Mouse (Mus musculus) layer of hippocampus, adult 9-10 months (tissue): Measurements from ENCODE around the gene Pipox.

ENCODE experiments used
- DNase-seq: peaks from one replicate; pipeline ENCODE4 v3.0.0; 2022; ENCODE audit warnings: low spot score

Pipox gene

DNA sequence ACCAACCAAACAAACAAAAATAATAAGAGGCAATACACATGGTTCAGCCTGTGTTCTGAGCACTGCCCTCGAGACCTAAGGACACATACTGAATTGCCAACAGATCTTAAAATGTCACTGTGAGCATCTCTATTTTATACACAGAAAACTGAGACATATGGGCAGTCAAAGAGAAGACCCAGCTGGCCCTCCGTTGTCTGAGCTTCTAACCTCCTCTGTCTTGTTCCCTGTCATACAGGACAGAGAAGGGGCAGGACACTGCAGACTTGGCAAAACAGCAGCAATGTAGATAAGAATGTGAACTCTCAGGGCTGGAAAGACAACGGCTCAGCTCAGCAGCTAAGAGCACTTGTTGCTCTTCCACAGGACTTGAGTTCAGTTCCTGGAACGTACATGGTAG lies 14.6 kb upstream of the Pipox start:
- no peak for DNase-seq

DNA sequence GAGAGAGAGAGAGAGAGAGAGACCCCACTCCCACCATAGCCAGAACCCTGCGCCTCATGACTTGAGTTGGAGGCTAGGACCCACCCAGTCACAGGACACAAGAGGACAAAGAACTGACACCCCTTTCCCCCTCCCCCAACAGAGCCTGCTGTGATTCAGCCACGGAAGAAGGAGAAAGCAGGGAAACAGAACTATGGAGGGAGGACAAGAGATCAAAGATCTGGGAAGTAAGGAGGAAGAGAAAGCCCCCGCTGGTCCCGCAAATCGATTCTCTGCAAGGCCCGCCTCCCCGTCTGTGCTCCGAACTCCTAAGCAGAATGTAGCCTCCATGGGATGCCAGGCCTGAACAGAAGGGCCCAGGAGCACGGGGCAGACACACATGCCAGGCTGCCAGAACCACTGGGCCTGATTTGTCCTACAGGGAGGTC lies 12.9 kb upstream of the Pipox start:
- no peak for DNase-seq

DNA sequence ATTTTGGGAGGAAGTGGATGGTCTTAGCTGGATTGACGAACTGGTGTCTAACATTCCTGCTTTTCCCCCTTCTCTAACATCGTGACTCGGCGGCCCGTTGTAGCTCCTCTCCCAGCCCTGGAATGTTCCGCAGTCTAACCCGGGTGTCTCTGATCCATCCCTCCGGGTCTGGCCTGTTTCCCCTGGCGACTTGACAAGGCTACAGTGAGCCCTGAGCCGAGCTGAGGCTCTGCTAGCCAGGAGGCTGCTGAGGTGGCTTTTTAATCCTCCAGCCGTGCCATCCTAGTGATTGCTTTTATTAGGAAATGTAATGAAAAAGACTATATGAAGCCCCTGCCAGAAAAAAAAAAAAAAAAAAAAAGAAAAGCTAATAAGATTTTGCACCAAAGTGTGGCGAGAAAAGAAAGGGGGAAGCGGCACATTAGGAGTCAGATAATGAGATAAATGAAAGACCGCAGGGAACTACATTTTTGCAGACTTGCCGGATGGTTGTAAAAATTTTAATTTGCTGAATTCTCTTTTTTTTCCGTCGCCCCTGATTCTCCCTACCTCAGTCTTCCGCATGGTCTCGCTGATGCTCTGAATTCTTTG lies 12.3 kb upstream of the Pipox start:
- DNase-seq: no peak

- no peak for DNase-seq
Observed at GRCm38 (mm10) chr11:77904707-77905106, 10.8 kb upstream of the Pipox start.

DNA sequence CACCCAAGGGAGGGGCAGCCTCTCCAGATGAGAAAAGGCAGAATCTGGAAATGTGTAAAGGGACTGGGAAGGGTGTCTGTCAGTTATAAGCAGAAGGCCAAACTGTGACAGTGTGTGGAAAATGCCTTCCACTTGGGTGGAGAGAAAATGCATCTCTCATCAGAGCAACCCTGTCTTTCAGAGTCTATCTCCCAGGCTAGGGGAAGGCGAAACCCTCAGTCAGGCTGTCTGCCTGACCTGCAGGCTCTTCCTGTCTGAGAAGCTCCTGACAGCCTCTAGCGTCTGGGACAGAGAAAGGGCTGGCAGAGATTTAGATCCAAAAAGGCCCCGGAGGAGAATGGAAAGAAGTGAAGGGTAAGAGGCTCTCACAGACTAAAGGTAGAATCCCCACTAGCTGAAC lies 9.9 kb upstream of the Pipox start:
- DNase-seq: no peak

GRCm38 (mm10) chr11:77901775-77902355 lies 8.0 kb upstream of the Pipox start:
- no peak for DNase-seq

DNA sequence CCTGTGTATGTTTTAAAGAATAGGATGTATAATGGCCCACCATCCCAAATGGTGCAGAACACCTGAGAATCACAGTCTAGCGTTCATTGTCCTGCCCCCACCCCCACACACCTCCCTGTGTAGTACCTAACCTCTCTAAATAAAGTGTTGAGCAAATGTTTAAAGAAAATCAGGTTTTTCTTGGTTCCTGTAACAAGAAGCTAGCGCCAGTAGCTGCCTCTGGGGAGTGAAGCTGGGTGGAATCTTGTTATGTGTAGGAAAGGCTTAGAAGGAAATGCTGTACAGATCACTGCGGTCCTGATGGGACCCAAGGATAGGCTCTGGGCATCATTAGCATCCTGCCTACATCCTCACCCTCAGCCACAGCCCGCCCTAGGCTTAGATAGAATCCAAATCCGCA lies 7.5 kb upstream of the Pipox start:
- no peak for DNase-seq

GRCm38 (mm10) chr11:77900696-77901095 lies 6.8 kb upstream of the Pipox start:
- DNase-seq: no peak

GRCm38 (mm10) chr11:77900187-77900586 lies 6.3 kb upstream of the Pipox start:
- no peak for DNase-seq

DNA sequence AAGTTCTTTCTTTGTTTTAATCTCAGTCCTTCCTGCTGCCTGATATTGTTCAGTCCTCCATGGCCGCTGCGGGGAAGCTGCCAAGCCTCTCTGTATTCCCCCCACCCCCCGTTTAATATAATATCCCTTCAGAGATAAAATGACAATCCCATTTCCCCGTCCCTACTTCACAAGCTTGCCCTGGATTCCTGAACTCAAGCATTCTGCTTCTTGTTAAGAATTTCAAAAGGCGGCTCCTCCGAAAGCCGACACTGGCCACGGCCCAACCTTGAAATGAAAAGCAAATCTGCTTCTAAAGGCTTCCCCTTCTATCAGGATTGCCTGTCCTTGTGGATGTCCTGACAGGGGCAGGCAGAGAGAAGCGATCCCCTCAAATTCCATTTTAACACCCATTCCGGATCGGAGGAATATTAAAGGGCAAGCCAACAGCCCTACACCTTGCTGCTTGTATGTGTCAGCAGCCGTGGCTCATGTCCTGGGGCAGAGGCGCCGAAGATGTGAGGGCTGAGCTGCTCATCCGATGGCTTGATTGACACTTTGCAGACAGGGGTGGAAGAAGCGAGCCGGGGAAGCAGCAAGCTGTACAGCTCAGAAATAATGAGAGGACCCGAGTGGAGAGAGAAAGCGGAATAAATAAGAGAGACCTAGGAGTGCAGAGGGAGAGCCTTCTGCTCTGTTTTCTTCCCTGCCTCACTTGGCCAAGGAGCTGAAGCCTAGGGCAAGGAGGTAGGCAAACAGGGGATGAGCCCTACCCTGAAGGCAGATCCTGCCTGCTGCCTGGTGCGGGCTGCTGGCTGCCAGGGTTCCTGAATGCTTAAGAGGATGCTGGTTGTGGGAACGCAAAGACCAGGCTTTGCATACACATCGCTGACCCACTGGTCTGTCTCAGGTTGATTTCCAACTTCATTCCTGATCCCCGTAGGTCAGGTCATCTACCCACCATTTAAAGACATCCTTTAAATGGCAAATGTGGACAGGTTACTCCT lies 3.2 kb upstream of the Pipox start:
- no peak for DNase-seq

DNA sequence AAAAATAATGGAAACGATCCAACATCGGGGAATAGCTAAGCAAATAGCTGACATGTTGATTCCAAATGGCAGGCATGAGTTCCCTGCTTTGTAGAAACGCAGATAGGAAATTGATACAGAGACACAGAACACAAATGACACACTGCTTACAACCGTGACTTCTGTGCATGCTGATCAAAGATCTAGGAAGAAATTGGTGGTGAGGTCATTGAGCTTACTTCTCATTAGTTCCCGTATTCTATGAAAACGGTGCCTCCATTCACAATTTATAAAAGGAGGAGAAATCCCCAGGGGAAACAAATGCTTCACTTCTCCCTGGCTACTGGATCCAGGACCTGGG lies 2.6 kb upstream of the Pipox start:
- DNase-seq: no peak

DNA sequence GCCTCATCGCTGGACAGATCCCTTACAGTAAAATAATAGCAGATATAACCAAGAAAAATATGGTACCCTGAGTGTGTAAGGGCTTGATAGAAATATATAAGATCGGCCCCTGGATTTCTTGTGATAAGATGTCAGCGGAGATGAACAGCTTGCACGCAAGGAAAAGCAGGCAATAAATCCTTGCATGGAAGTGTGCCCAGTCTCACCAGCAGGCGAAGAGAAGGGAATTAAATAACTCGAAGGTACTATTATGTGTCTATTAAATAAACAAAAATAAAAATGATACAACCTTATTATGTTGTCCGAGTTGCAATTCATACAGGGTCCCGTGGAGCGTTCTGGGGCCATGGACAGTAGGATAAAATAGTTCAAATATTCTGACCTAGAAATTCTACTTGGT lies 2.1 kb upstream of the Pipox start:
- no peak for DNase-seq

DNA sequence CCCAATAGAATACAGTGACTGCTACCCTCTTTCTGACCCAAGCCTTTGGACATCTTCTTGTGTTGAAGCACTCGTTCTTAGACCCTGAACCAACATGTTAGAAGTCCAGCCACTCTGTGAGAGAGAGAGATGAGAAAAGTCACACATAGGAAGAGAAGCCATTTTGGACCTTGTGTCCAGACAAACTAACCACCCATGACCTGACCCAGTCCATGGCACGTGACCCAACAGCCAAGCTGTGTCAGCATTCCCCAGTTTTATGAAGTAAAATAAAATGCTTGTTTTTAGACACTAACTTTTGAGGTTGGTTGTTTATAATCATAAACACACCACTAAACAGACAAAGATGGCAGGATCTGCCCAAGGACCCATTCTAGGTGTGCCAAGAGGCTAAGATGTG lies 1.1 kb upstream of the Pipox start:
- no peak for DNase-seq

DNA sequence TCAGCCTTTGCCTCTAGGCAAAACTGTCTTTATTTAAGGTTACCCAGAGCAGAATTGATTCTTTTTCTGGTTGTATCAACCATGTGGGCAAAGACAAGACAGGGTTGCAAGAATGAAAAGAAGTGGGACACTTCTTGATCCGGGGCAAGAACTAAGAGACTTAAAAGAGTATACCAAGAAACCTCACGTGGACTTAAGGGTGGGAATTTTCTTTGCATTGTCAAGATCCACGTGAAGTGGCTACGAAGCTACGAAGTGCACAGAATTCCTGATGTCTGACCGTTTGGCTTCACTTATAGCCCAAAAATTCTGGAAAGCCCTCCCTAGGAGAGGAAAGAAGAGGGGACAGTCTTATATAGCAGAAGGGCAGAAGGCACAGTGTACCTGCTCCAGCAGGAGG lies 613 bp downstream of the Pipox start:
- no peak for DNase-seq

GRCm38 (mm10) chr11:77892883-77893282 lies 1.0 kb downstream of the Pipox start:
- no peak for DNase-seq

- DNase-seq: no peak
Observed at GRCm38 (mm10) chr11:77890648-77891258, 3.1 kb downstream of the Pipox start.

GRCm38 (mm10) chr11:77889484-77889883 lies 4.4 kb downstream of the Pipox start:
- DNase-seq: no peak

DNA sequence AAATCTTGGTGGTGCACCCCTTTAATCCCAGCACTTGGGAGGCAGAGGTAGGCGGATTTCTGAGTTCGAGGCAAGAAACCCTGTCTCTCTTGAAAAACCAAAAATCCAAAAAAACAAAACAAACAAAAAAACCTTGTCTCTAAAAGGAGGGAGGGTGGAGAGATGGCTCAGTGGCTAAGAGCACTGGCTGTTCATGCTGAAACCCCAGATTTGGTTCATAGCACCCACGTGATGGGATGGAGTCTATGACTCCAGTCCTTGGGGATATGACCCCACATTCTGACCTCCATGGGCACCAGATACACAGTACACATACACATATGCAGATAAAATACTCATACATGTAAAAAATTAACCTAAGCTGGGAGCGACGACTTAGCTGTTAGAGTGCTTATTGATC lies 5.0 kb downstream of the Pipox start:
- DNase-seq: no peak

- no peak for DNase-seq
Observed at GRCm38 (mm10) chr11:77887373-77887960, 6.4 kb downstream of the Pipox start.

GRCm38 (mm10) chr11:77885246-77885575 lies 8.7 kb downstream of the Pipox start:
- no peak for DNase-seq

DNA sequence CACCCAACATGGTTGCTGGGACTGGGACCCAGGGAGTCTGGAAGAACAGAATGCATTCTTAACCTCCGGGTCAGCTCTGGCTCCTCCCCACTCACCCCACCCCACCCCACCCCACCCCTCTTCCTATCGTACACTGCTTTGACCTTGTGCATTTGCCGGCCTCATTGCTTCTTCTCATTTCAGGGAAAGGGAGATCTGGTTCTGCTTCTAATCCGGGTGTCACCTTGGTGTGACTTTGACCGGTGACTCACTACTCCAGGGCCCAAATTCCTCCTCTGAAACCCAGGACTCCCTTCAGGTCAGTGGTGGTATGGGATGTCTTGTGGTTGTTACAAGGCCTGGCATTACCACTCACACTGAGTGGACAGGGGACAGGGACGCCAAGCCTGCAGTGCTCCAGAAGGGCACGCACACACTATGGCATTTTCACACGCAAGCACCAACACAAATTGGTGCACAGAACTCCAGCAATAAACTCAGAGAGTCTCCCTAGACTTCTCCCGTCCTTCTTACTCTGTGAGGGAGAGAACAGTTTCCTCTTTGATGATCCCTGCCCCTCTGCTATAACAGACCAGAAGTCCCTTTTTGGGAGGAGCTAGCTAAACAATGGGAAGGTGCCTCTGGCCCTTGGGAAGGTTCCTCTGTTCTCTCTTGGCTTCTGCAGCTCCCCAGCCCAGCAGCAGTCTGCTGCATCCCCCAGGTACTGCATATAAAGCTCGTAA lies 9.2 kb downstream of the Pipox start:
- DNase-seq: no peak

DNA sequence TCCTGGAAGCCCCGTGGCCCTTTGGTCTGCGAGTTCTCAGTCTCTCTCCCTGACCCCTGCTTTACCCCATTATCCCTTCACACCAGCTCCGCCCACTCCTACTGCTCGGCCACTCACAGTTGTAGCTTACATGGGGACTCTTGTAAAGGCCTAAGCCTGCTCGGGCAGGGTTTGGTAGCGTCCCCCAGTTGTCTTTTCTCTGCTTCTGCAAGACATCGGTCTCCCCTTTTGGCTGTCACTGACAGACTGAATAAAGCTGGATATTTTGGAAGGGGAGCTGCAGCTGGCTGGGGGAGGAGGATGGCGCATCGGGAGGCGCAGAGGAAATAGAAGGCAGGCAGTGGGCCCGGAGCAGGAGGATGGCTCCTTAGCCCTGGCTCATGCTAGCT lies 17.1 kb downstream of the Pipox start:
- DNase-seq: no peak
